Mouse (Mus musculus) MEL (cell line): ENCODE results near the gene Rufy4. TPM values are rescaled to one million over a fixed set of nuclear protein-coding genes. Genes with fewer than 3 reads are reported as not detected.

ENCODE experiments used
- DNase-seq: peaks from one replicate; pipeline ENCODE4 v3.0.0; 2011; ENCODE audit warnings: low read depth, low spot score
- H3K27ac ChIP-seq: 2 replicates; pipeline ENCODE4 v1.5.1; 2012; ENCODE audit warnings: low read depth, mild to moderate bottlenecking, control low read depth, low read length, moderate library complexity; ENCODE audit not compliant: control insufficient read depth
- H3K27me3 ChIP-seq, 2 experiments: fragments of 150-350 bp in 1 of 2; sonication (generic) in 1 of 2; 2 replicates each; pipeline ENCODE4 v1.6.1; 2012; ENCODE audit warnings: low read length in 2 of 2, mild to moderate bottlenecking in 2 of 2, improper control_type of control experiment in 1 of 2, moderate library complexity in 1 of 2; ENCODE audit not compliant: insufficient read depth in 2 of 2, control insufficient read depth in 1 of 2
- H3K36me3 ChIP-seq, 2 experiments: 2 replicates each; pipeline ENCODE4 v1.6.1; 2012 to 2014; ENCODE audit warnings: low read length in 2 of 2, improper control_type of control experiment in 1 of 2, inconsistent platforms in 1 of 2, mild to moderate bottlenecking in 1 of 2; ENCODE audit not compliant: insufficient read depth in 2 of 2, control insufficient read depth in 1 of 2
- H3K4me1 ChIP-seq, 2 experiments: fragments of 150-350 bp in 1 of 2; sonication (generic) in 1 of 2; 2 replicates each; pipeline ENCODE4 v1.6.1; 2012; ENCODE audit warnings: low read length in 2 of 2, improper control_type of control experiment in 1 of 2, mild to moderate bottlenecking in 1 of 2; ENCODE audit not compliant: insufficient read depth in 2 of 2, control insufficient read depth in 1 of 2
- H3K4me3 ChIP-seq, 2 experiments: fragments of 150-350 bp in 1 of 2; sonication (generic) in 1 of 2; 2 replicates each; pipeline ENCODE4 v1.5.1; 2012; ENCODE audit warnings: low read depth in 2 of 2, low read length in 2 of 2, mild to moderate bottlenecking in 2 of 2, moderate library complexity in 2 of 2, control low read depth in 1 of 2, improper control_type of control experiment in 1 of 2; ENCODE audit not compliant: control insufficient read depth in 1 of 2, insufficient read depth in 1 of 2
- H3K79me2 ChIP-seq: 2 replicates; pipeline ENCODE4 v1.6.1; 2012; ENCODE audit warnings: mild to moderate bottlenecking, low read length, moderate library complexity; ENCODE audit not compliant: control insufficient read depth, poor library complexity, insufficient read depth
- H3K9ac ChIP-seq: 2 replicates; pipeline ENCODE4 v1.6.1; 2012; ENCODE audit warnings: low read depth, mild to moderate bottlenecking, control low read depth, low read length, moderate library complexity; ENCODE audit not compliant: control insufficient read depth, poor library complexity, severe bottlenecking
- H3K9me3 ChIP-seq: fragments of 150-350 bp; sonication (generic); replicated peaks from 2 replicates; pipeline ENCODE4 v1.6.1; 2012; ENCODE audit warnings: mild to moderate bottlenecking, low read length, improper control_type of control experiment, moderate library complexity; ENCODE audit not compliant: insufficient read depth
- CHD2 ChIP-seq: IDR thresholded peaks from 2 replicates; pipeline ENCODE4 v1.6.1; 2011; ENCODE audit warnings: low read length, improper control_type of control experiment
- ELF1 ChIP-seq: IDR thresholded peaks from 2 replicates; pipeline ENCODE4 v1.6.1; 2014; ENCODE audit warnings: low read depth, mild to moderate bottlenecking, inconsistent platforms, low read length, improper control_type of control experiment, moderate library complexity
- EP300 ChIP-seq, 2 experiments: IDR thresholded peaks; 2 replicates each; pipeline ENCODE4 v1.6.1; 2011; ENCODE audit warnings: improper control_type of control experiment in 2 of 2, low read length in 2 of 2, low read depth in 1 of 2, mild to moderate bottlenecking in 1 of 2
- ETS1 ChIP-seq: IDR thresholded peaks from 2 replicates; pipeline ENCODE4 v1.6.1; 2012; ENCODE audit warnings: low read depth, mild to moderate bottlenecking, inconsistent platforms, low read length, improper control_type of control experiment, moderate library complexity
- GABPA ChIP-seq: IDR thresholded peaks from 2 replicates; pipeline ENCODE4 v1.6.1; 2012; ENCODE audit warnings: low read depth, mild to moderate bottlenecking, inconsistent platforms, low read length, improper control_type of control experiment, moderate library complexity
- GATA1 ChIP-seq: IDR thresholded peaks from 2 replicates; pipeline ENCODE4 v1.6.1; 2011; ENCODE audit warnings: low read depth, low read length, improper control_type of control experiment
- JUND ChIP-seq: IDR thresholded peaks from 2 replicates; pipeline ENCODE4 v1.6.1; 2011; ENCODE audit warnings: low read depth, mild to moderate bottlenecking, improper control_type of control experiment, low read length
- MAFK ChIP-seq: IDR thresholded peaks from 2 replicates; pipeline ENCODE4 v1.6.1; 2011; ENCODE audit warnings: low read depth, mild to moderate bottlenecking, low read length, improper control_type of control experiment, borderline replicate concordance
- MAZ ChIP-seq: IDR thresholded peaks from 2 replicates; pipeline ENCODE4 v1.6.1; 2012; ENCODE audit warnings: low read depth, mild to moderate bottlenecking, inconsistent platforms, low read length, improper control_type of control experiment
- MEF2A ChIP-seq: IDR thresholded peaks from 2 replicates; pipeline ENCODE4 v1.6.1; 2014; ENCODE audit warnings: low read depth, mild to moderate bottlenecking, inconsistent platforms, low read length, improper control_type of control experiment; ENCODE audit not compliant: poor library complexity, insufficient replicate concordance, severe bottlenecking; ENCODE audit errors: extremely low read depth
- MXI1 ChIP-seq: IDR thresholded peaks from 2 replicates; pipeline ENCODE4 v1.6.1; 2011; ENCODE audit warnings: mild to moderate bottlenecking, low read depth, low read length, improper control_type of control experiment
- MYB ChIP-seq: IDR thresholded peaks from 2 replicates; pipeline ENCODE4 v1.6.1; 2011; ENCODE audit warnings: mild to moderate bottlenecking, low read depth, low read length, improper control_type of control experiment
- NELFE ChIP-seq: IDR thresholded peaks from 2 replicates; pipeline ENCODE4 v1.6.1; 2011; ENCODE audit warnings: low read depth, low read length, improper control_type of control experiment
- NRF1 ChIP-seq: IDR thresholded peaks from 2 replicates; pipeline ENCODE4 v1.6.1; 2014; ENCODE audit warnings: low read depth, mild to moderate bottlenecking, inconsistent platforms, low read length, improper control_type of control experiment, moderate library complexity; ENCODE audit not compliant: poor library complexity, insufficient read depth, severe bottlenecking
- POLR2A ChIP-seq, 2 experiments: IDR thresholded peaks; 2 replicates each; pipeline ENCODE4 v1.6.1; 2011 to 2012; ENCODE audit warnings: low read length in 2 of 2, mild to moderate bottlenecking in 2 of 2, control low read depth in 1 of 2, improper control_type of control experiment in 1 of 2, low read depth in 1 of 2, moderate library complexity in 1 of 2; ENCODE audit not compliant: control insufficient read depth in 1 of 2, insufficient read depth in 1 of 2, poor library complexity in 1 of 2
- POLR2AphosphoS2 ChIP-seq: IDR thresholded peaks from 2 replicates; pipeline ENCODE4 v1.6.1; 2011; ENCODE audit warnings: low read length, improper control_type of control experiment
- POLR2AphosphoS5 ChIP-seq: IDR thresholded peaks from 2 replicates; pipeline ENCODE4 v1.6.1; 2012; ENCODE audit warnings: low read depth, borderline replicate concordance, mild to moderate bottlenecking, inconsistent platforms, low read length, moderate library complexity, mixed read lengths
- RCOR1 ChIP-seq: IDR thresholded peaks from 2 replicates; pipeline ENCODE4 v1.6.1; 2012; ENCODE audit warnings: low read depth, mild to moderate bottlenecking, inconsistent platforms, low read length, improper control_type of control experiment
- TCF12 ChIP-seq: IDR thresholded peaks from 2 replicates; pipeline ENCODE4 v1.6.1; 2014; ENCODE audit warnings: low read depth, mild to moderate bottlenecking, inconsistent platforms, low read length, improper control_type of control experiment, moderate library complexity
- USF1 ChIP-seq: IDR thresholded peaks from 2 replicates; pipeline ENCODE4 v1.6.1; 2014; ENCODE audit warnings: low read depth, mild to moderate bottlenecking, inconsistent platforms, low read length, improper control_type of control experiment, moderate library complexity
- ZKSCAN1 ChIP-seq: IDR thresholded peaks from 2 replicates; pipeline ENCODE4 v1.6.1; 2012; ENCODE audit warnings: low read depth, mild to moderate bottlenecking, inconsistent platforms, low read length, improper control_type of control experiment, moderate library complexity
- ZNF384 ChIP-seq: IDR thresholded peaks from 2 replicates; pipeline ENCODE4 v1.6.1; 2012; ENCODE audit warnings: low read depth, mild to moderate bottlenecking, inconsistent platforms, low read length, improper control_type of control experiment
- polyA plus RNA-seq, 2 experiments: library from polyadenylated mRNA; stranded (reverse) in 1 of 2; unstranded in 1 of 2; fragments of >175 nt in 1 of 2; fragments of >200 nt in 1 of 2; gene quantifications; 2 replicates each; pipeline versions ENCODE4 v1.2.1 to v1.2.4; 2012; ENCODE audit warnings: low replicate concordance in 2 of 2, low read depth in 1 of 2; ENCODE audit not compliant: insufficient read length in 2 of 2, insufficient read depth in 1 of 2, missing spikeins in 1 of 2
- total RNA-seq: library from RNA; depleted of rRNA; stranded (reverse); fragments of 300-350 nt; gene quantifications from 2 replicates; pipeline ENCODE4 v1.2.3, GENCODE M21; 2012

Rufy4 gene
- total and polyA plus RNA-seq, 3 experiments: 0.04 to 0.10 TPM; not detected in 1

- TF ChIP-seq EP300 (IDR thresholded peaks at IDR 0.05; ENCODE audit: low read depth in 1 of 2, low read length in 2 of 2) (no peak), NRF1 (no peak), RCOR1 (no peak), POLR2AphosphoS2 (no peak), POLR2AphosphoS5 (no peak), MAFK (no peak), NELFE (no peak), JUND (no peak)
- Histone ChIP-seq H3K4me3 (no peak overlapping the region), H3K79me2 (no peaks in the 10 kb centered on the region), H3K4me1 (no peaks in the 10 kb centered on the region), H3K9ac (no peak overlapping the region), H3K9me3 (no peaks in the 10 kb centered on the region), H3K27ac (no peak overlapping the region), H3K27me3 (no peaks in the 10 kb centered on the region), H3K36me3 (no peaks in the 10 kb centered on the region)
- DNase-seq: no peak
Observed at GRCm38 (mm10) chr1:74121138-74121537, 4.2 kb upstream of the Rufy4 start.

- no peak for DNase-seq
- Histone ChIP-seq H3K4me1 (no peaks in the 10 kb centered on the region), H3K36me3 (no peaks in the 10 kb centered on the region), H3K27me3 (no peaks in the 10 kb centered on the region), H3K4me3 (no peak overlapping the region), H3K9me3 (no peaks in the 10 kb centered on the region), H3K9ac (no peak overlapping the region), H3K27ac (no peak overlapping the region), H3K79me2 (no peaks in the 10 kb centered on the region)
- no peak for TF ChIP-seq ELF1
- TF ChIP-seq MEF2A: no peak
- TF ChIP-seq MAZ: no peak
- no peak for TF ChIP-seq POLR2A (IDR thresholded peaks at IDR 0.05; ENCODE audit: control insufficient read depth in 1 of 2, insufficient read depth in 1 of 2, low read depth in 1 of 2, low read length in 2 of 2, poor library complexity in 1 of 2)
- TF ChIP-seq USF1: no peak
- TF ChIP-seq MYB: no peak
- TF ChIP-seq ZKSCAN1: no peak
- TF ChIP-seq POLR2AphosphoS5: no peak
- no peak for TF ChIP-seq GATA1
- TF ChIP-seq ETS1: no peak
- TF ChIP-seq GABPA: no peak
- no peak for TF ChIP-seq TCF12
- TF ChIP-seq MXI1: no peak
- TF ChIP-seq CHD2: no peak
- no peak for TF ChIP-seq ZNF384
Observed at GRCm38 (mm10) chr1:74121821-74122576, 3.3 kb upstream of the Rufy4 start.
